Mouse (Mus musculus) limb, embryonic 10.5 days (tissue): Measurements from ENCODE around the gene Fbll1. TPM values are rescaled to one million over a fixed set of nuclear protein-coding genes. Genes with fewer than 3 reads are reported as not detected.
"Not testable (repeated sequence)": the region's sequence is repeated elsewhere in the genome, so short reads cannot be mapped to it uniquely, and the experiment has no call there.

Source experiments
- DNase-seq: peaks from one replicate; pipeline ENCODE4 v3.0.0-alpha.2; 2017; ENCODE audit warnings: low spot score
- H3K27ac ChIP-seq: fragments of 300-500 bp; sonication (generic); 2 replicates; pipeline ENCODE4 v1.5.1; 2016; ENCODE audit warnings: mild to moderate bottlenecking
- H3K27me3 ChIP-seq: fragments of 300-500 bp; sonication (generic); 2 replicates; pipeline ENCODE4 v1.6.1; 2016; ENCODE audit warnings: low read depth, mild to moderate bottlenecking; ENCODE audit not compliant: poor library complexity, severe bottlenecking
- H3K36me3 ChIP-seq: fragments of 300-500 bp; sonication (generic); 2 replicates; pipeline ENCODE4 v1.6.1; 2016; ENCODE audit warnings: mild to moderate bottlenecking, moderate library complexity
- H3K4me1 ChIP-seq: fragments of 300-500 bp; sonication (generic); 2 replicates; pipeline ENCODE4 v1.6.1; 2016
- H3K4me3 ChIP-seq: fragments of 300-500 bp; sonication (generic); 2 replicates; pipeline ENCODE4 v1.5.1; 2016; ENCODE audit warnings: mild to moderate bottlenecking, moderate library complexity
- H3K9me3 ChIP-seq: fragments of 300-500 bp; sonication (generic); replicated peaks from 2 replicates; pipeline ENCODE4 v1.6.1; 2016; ENCODE audit warnings: mild to moderate bottlenecking
- WGBS: fragments of 180-500 bp; shearing (Covaris S2); methylation state at CpG from one replicate; pipeline ENCODE4 v1.1.7; 2016; 5-methylcytosine and 5-hydroxymethylcytosine counted together
- polyA plus RNA-seq: library from polyadenylated mRNA; unstranded; fragments of >200 nt; fragmentation: Nextera tagmentation; extraction: Ambion mirVana; gene quantifications from 2 replicates; pipeline ENCODE4 v1.2.1, GENCODE M21; 2016

Fbll1 gene
- polyA plus RNA-seq, 1 experiment from 2014 or later = not detected

DNA sequence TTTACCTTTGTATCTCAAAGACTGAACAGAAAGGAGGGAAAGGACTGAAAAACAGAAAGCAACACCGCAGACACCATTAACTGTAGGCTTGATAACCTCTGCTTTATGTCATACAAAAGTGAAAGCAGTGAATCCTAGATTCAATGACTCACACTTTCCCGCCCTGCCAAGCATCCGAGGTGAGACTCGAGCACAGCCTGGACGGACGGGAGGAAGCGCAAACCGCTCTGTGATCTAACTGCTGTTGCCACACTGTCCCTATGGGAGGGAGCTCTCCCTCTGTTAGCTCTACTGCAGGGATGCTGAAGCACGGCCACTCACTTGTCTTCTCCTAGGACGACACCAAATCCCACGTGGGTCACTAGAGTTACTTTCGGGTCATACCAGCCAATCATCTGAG is 17.6 kb upstream of the Fbll1 start:
- H3K36me3 ChIP-seq = peaks cover 100% of the 10 kb centered on the region
- WGBS = 93% methylated on average over 12 of the region's 12 CpGs
- no peaks in the 10 kb centered on the region for H3K4me1 ChIP-seq
- no peak overlapping the region for H3K27ac ChIP-seq
- H3K4me3 ChIP-seq = no peak overlapping the region
- H3K9me3 ChIP-seq = no peaks in the 10 kb centered on the region
- no peaks in the 10 kb centered on the region for H3K27me3 ChIP-seq
- DNase-seq = no peak

DNA sequence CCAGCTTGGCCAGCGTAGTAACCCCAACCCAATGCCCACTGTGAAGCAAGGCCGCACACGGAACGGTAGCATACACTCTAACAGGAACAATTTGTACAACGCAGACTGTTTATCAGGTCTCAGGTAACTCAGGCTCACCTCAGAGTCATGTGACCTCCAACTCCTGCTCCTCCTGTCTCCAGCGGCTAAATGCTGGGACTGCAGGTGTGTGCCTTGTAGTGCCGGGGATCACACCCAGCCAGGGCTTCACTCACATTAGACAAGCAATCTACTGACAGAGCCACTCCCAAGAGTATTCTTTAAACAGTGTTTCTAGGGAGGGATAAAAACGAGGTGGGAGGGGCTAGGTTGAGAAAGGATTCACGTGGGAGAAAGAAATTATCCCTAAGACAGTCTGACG is 12.8 kb upstream of the Fbll1 start:
- DNase-seq = no peak
- 88% methylated on average over 10 of the region's 10 CpGs for WGBS
- Histone ChIP-seq H3K9me3 (no peaks in the 10 kb centered on the region), H3K36me3 (peaks cover 100% of the 10 kb centered on the region), H3K4me3 (no peak overlapping the region), H3K4me1 (no peaks in the 10 kb centered on the region), H3K27ac (no peak overlapping the region), H3K27me3 (no peaks in the 10 kb centered on the region)

DNA sequence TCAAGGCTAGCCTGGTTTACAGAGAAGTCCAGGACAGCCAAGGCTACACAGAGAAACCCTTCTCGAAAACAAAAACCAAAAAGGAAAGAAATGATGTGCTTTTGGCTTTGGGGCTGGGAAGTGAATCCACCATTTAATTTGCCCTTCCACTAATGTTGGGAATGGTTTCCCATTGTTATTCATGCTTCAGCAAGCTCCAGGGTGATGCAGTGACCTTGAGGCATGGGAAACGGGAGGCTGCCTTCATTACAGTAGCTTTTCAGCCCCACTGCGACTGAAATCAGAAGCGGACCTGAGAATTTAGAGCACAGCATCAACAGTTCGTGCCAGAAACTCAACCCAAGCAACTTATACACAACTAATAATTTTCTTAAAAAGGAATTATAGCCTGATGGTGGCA is 2.6 kb upstream of the Fbll1 start:
- Histone ChIP-seq H3K9me3 (no peaks in the 10 kb centered on the region), H3K27me3 (peaks cover 37% of the 10 kb centered on the region), H3K27ac (no peak overlapping the region), H3K4me3 (no peak overlapping the region), H3K4me1 (peaks cover 13% of the 10 kb centered on the region), H3K36me3 (0 out of 2 replicates have a peak, but pooled peaks cover under 1% of the 10 kb centered on the region)
- DNase-seq = no peak
- WGBS = 80% methylated on average over 5 of the region's 5 CpGs

DNA sequence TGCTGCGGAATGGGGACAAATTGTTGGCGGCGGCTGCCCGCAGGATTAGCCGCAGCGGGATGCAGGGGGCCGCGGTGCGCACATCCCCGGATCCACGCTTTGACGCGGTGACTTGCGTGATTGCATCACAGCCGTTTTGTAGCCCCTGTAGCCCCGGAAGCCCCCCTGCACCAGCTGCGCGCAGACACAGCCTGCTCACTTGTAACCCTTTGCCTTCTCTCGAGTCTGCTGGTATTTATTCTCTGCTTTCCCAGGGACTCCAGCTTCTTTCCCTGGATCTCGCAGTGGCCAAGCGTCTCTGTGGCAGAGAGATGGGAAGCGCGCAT is 226 bp downstream of the Fbll1 start:
- WGBS = 6% methylated on average over 23 of the region's 23 CpGs
- DNase-seq = no peak
- Histone ChIP-seq H3K9me3 (no peaks in the 10 kb centered on the region), H3K27me3 (peaks cover 55% of the 10 kb centered on the region), H3K36me3 (no peaks in the 10 kb centered on the region), H3K4me1 (peaks cover 13% of the 10 kb centered on the region), H3K27ac (no peak overlapping the region), H3K4me3 (peak overlapping the region; percentile 50)

DNA sequence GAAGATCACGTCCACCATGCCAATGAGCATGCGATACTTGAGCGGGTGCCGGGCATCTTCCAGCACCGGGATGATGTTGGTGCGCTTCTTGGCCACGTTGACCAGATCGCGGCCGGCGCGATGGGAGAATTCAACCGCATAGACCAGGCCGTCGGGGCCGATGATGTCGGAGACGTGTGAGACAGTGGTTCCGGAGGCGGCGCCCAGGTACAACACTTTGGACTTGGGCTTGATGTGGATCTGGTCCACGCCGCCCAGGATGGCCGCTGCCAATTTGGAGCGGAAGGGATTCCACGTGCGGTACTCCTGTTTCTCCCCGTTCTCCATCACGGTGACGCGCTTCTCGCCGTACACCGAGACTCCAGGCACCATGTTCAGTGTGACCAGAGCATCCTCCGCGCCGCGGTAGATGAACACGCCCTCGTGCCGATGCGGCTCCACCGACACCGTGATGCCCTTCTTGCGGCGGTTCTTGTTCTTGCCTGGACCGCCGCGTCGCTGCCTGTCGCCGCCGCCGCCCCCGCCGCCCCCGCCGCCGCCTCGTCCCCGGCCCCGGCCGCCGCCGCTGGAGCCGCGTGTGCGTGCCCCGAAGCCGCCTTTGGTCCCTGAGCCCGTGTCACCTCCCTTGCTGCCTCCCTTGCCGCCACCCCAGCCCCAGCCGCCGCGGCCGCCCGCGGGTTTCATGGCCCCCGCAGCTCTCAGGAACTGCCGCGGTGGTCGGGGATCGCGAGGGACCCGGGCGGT is 761 bp downstream of the Fbll1 start:
- 4% methylated on average over 86 of the region's 86 CpGs for WGBS
- peak overlapping the region; percentile 50 for H3K4me3 ChIP-seq
- H3K27ac ChIP-seq = no peak overlapping the region
- no peaks in the 10 kb centered on the region for H3K9me3 ChIP-seq
- H3K4me1 ChIP-seq = peaks cover 13% of the 10 kb centered on the region
- H3K27me3 ChIP-seq = peaks cover 55% of the 10 kb centered on the region
- H3K36me3 ChIP-seq = no peaks in the 10 kb centered on the region
- DNase-seq = peak; percentile 49

DNA sequence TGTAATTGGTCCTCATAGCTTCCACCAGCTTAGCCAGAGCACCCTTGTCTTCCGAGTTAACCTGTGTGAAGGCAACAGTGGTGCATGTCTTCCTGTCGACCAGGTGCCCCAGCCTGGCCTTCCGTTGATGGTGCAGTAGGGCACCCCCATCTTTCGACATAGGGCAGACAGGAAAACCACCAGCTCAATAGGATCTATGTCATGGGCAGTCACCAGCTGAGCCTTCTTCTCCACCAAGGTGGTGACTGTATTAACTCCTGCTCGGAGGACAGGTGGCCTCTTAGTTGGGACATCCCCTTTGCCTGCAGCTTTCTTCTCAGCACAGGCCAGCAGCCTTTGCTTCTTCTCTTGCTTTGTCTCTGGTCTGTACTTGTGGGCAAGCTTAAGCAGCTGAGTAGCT is 5.9 kb downstream of the Fbll1 start:
- Histone ChIP-seq H3K27me3 (peaks cover 32% of the 10 kb centered on the region), H3K36me3 (peaks cover 39% of the 10 kb centered on the region)
- WGBS = 82% methylated on average over 5 of the region's 5 CpGs
- not testable (repeated sequence) for H3K4me1 ChIP-seq, H3K27ac ChIP-seq, DNase-seq, H3K9me3 ChIP-seq, H3K4me3 ChIP-seq

DNA sequence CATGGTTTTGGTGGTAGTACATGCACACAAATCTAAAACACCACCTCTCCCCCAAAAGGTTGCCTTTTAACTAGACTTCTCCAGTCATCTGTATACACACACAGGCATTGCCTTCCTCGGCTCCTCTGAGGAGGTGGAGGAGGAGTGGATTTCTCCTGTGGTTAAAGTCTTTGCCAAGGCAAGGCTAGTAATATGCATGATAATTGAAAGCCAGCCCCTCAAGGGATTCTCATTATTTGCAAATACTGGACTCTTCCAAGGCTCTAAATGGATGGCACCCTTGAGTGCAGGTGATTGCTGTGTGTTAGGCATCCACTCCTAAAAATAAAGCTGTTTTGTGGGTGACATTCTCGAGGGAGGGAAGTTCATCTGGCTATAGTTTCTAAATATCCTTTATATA is 10.2 kb downstream of the Fbll1 start:
- Histone ChIP-seq H3K36me3 (peaks cover 83% of the 10 kb centered on the region), H3K9me3 (no peaks in the 10 kb centered on the region)
- WGBS = 89% methylated on average over 2 of the region's 2 CpGs

DNA sequence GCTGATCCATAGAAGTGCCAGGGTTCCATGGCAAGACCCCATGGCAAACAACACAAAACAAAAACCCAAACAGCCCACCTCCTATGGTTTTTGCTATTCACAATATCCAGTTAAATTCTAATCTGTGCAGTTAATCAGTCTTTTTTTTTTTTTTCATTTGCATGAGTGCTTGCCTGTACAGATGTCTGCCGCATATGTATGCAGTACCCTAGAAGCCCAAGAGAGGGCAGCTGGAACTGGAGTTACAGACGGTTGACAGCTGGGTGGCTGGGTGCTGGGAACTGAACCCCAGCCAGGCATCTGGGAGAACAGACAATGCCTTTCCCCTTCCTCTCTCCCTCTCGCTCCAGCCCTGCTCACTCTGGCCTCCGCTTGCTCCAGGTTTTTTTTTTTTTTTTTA is 14.1 kb downstream of the Fbll1 start:
- Histone ChIP-seq H3K4me1 (no peaks in the 10 kb centered on the region), H3K27ac (no peak overlapping the region), H3K4me3 (no peak overlapping the region), H3K27me3 (no peaks in the 10 kb centered on the region), H3K9me3 (no peaks in the 10 kb centered on the region), H3K36me3 (peaks cover 100% of the 10 kb centered on the region)
- 95% methylated on average over 4 of the region's 4 CpGs for WGBS
- DNase-seq = peak; percentile 28

More for the DNA sequence above, 10.2 kb downstream of the Fbll1 start:
- Histone ChIP-seq H3K4me3 (no peak overlapping the region), H3K27me3 (no peaks in the 10 kb centered on the region), H3K27ac (no peak overlapping the region), H3K4me1 (no peaks in the 10 kb centered on the region)
- DNase-seq = peak; percentile 12

DNA sequence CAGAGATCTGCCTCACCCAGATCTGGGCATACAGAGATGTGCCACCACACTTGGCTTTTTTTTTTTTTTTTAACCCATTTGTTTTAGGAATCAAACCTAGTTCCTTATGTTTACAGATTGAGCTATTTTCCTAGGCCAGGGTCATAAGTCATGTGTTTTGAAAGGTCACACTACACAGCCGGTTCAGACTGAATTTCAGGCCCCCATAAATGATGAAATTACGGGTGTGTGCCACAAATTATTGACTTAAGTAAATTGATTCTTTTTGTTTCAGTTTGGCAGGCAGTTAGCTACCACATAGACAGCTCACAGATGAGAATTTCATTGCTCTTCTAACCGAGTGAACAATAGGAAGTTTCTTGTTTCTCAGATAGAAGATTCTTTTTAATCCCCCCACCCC is 14.7 kb downstream of the Fbll1 start:
- WGBS = 94% methylated on average over 3 of the region's 3 CpGs
- Histone ChIP-seq H3K9me3 (no peaks in the 10 kb centered on the region), H3K4me3 (no peak overlapping the region), H3K27ac (no peak overlapping the region), H3K4me1 (no peaks in the 10 kb centered on the region), H3K36me3 (peaks cover 100% of the 10 kb centered on the region), H3K27me3 (no peaks in the 10 kb centered on the region)
- DNase-seq = no peak

DNA sequence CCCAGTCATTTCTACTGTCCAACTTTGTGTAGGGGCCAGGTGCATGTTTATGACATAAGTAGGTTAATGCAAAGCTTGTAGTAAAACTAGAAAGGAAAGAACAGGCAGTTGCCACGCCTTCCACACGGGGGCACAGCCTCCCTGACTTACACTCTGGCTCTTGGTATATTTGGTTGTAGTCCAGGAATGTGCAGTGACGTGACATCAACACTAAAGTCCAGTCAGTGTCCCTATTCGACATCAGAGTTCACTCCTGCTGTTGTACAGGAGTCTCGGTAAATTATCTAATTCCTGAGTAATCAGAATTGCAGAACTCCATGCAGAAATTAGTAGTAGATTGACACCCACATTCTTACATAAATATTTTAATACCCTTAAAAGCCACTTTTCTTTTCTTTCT is 15.6 kb downstream of the Fbll1 start:
- Histone ChIP-seq H3K36me3 (peaks cover 100% of the 10 kb centered on the region), H3K27me3 (no peaks in the 10 kb centered on the region), H3K27ac (no peak overlapping the region), H3K9me3 (no peaks in the 10 kb centered on the region), H3K4me3 (no peak overlapping the region), H3K4me1 (no peaks in the 10 kb centered on the region)
- DNase-seq = no peak
- 95% methylated on average over 5 of the region's 5 CpGs for WGBS

DNA sequence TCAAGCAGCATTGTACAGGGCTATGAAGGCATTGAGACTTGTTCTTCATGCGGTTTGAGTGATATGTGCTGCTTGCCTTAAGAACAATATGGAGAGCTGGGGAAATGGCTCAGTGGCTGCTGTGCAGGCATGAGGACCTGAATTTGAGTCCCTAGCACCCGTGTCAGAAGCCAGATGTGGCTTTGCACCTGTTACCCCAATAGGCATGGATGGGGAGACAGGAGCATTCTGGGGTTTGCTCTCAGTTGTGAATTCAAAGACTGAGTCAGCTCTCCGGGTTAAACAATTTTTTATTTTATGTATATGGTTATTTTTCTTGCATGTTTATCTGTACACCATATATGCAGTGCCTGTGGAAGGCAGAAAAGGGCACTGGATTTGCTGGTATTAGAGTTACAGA is 16.2 kb downstream of the Fbll1 start:
- DNase-seq = no peak
- WGBS = 95% methylated on average over 3 of the region's 3 CpGs
- H3K27me3 ChIP-seq = no peaks in the 10 kb centered on the region
- no peaks in the 10 kb centered on the region for H3K4me1 ChIP-seq
- H3K4me3 ChIP-seq = no peak overlapping the region
- H3K27ac ChIP-seq = no peak overlapping the region
- H3K36me3 ChIP-seq = peaks cover 100% of the 10 kb centered on the region
- no peaks in the 10 kb centered on the region for H3K9me3 ChIP-seq

DNA sequence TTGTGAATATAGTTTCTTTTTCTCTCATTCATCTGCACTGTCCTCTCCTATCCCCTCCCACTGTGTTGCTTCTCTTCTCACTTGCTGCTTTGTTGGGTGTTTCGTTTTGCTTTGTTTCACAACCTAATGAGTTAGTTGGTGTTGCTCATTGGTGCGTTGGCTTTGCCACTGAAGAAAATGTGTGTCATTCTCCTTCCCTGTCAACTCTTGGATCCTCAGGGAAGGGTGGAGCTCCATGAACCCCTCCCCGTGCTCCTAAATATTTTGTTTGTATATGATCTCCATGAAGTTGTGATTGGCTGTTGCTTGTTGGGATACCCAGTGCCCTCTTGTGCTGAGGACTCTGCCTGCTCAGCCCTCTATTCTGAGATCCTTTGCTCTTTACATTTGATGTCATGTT is 18.3 kb downstream of the Fbll1 start:
- H3K36me3 ChIP-seq = peaks cover 98% of the 10 kb centered on the region

DNA sequence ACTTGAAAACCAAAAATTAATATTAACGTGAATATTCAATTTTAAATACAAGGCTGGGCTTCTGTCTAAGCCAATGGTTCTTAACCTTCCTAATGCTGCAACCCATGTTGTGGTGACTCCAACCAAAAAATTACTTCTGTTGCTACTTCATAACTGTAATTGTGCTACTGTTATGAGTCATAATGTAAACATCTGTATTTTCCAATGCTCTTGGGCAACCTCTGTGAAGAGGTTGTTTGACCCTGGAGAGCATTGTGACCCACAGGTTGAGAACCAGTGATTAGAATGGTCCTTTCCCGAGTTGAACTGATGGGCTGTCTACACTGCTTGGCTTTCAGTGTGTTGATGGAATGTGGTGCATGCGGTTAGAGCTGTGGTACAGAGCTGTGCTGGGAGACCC is 22.2 kb downstream of the Fbll1 start:
- Histone ChIP-seq H3K27ac (no peak overlapping the region), H3K9me3 (no peaks in the 10 kb centered on the region), H3K4me3 (no peak overlapping the region), H3K27me3 (no peaks in the 10 kb centered on the region), H3K4me1 (peaks cover 4% of the 10 kb centered on the region; the same call in 1 of the 2 replicates), H3K36me3 (peaks cover 78% of the 10 kb centered on the region)
- WGBS = 93% methylated on average over 3 of the region's 3 CpGs
- no peak for DNase-seq

More for the DNA sequence above, 18.3 kb downstream of the Fbll1 start:
- Histone ChIP-seq H3K27ac (no peak overlapping the region), H3K9me3 (no peaks in the 10 kb centered on the region), H3K4me3 (no peak overlapping the region), H3K27me3 (no peaks in the 10 kb centered on the region), H3K4me1 (no peaks in the 10 kb centered on the region)
- no peak for DNase-seq
- WGBS = 86% methylated on average over 3 of the region's 3 CpGs

DNA sequence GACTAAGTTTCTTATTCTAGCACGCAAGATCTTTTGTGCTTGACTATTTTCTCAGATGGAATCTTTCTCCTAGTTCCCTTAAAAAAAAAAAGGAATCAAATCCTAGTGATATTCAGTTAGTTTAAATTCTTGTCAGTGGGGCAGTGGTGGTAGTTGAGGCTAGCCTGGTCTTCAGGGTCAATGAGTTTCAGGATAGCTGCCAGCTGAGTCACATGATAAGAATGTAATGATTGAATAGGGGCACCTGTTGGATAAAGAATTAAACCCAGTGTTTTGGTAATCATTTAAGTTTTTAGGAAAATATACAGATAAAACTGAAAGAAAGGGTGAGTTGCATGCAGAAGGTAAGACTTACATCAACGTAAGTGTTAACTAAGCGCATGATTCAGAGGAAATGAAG is 23.1 kb downstream of the Fbll1 start:
- DNase-seq = no peak
- peaks cover 70% of the 10 kb centered on the region for H3K36me3 ChIP-seq
- no peak overlapping the region for H3K4me3 ChIP-seq
- H3K27me3 ChIP-seq = no peaks in the 10 kb centered on the region
- peaks cover 11% of the 10 kb centered on the region for H3K4me1 ChIP-seq
- 96% methylated on average over 3 of the region's 3 CpGs for WGBS
- H3K27ac ChIP-seq = no peak overlapping the region
- no peaks in the 10 kb centered on the region for H3K9me3 ChIP-seq
